In genomic region chr8:117577059-117577458, GRCm38 (mm10) we compare ENCODE assay signal across 16 mouse cellular contexts.
"Had no signal": no experiment of that assay in that cellular context is flagged by ENCODE, and none has a peak within 500 bp of the region (broad histone marks: within the 10 kb centered on the region; RNA-seq: fewer than 3 reads in every experiment).

No protein-coding gene starts in this region.

- DNase-seq: kidney, adult 11 months; kidney, adult 9 months; kidney, postnatal 36 days; left cerebral cortex, postnatal 4 days; lung, postnatal 36 days; right cerebral cortex, adult 18-20 months; right cerebral cortex, postnatal 25 days; thymus, adult 18-20 months; thymus, postnatal 36 days had no signal

- H3K4me3 ChIP-seq: liver, embryonic 12.5 days; lung, embryonic 15.5 days; megakaryocyte, embryonic 14.5 days; midbrain, embryonic 13.5 days; myocyte; neural tube, embryonic 15.5 days had no signal

- ATAC-seq: liver, embryonic 12.5 days; midbrain, embryonic 13.5 days had no signal

- H3K27me3 ChIP-seq: liver, embryonic 12.5 days; lung, embryonic 15.5 days; megakaryocyte, embryonic 14.5 days; midbrain, embryonic 13.5 days; neural tube, embryonic 15.5 days had no signal

- H3K4me1 ChIP-seq: lung, embryonic 15.5 days; midbrain, embryonic 13.5 days; neural tube, embryonic 15.5 days had no signal

- H3K9ac ChIP-seq: liver, embryonic 12.5 days; lung, embryonic 15.5 days; midbrain, embryonic 13.5 days; neural tube, embryonic 15.5 days had no signal

- H3K4me2 ChIP-seq: liver, embryonic 12.5 days; lung, embryonic 15.5 days; midbrain, embryonic 13.5 days; neural tube, embryonic 15.5 days had no signal

- H3K36me3 ChIP-seq: lung, embryonic 15.5 days; midbrain, embryonic 13.5 days; neural tube, embryonic 15.5 days had no signal

- H3K9me3 ChIP-seq: liver, embryonic 12.5 days; lung, embryonic 15.5 days; megakaryocyte, embryonic 14.5 days; midbrain, embryonic 13.5 days; neural tube, embryonic 15.5 days had no signal

- H3K27ac ChIP-seq: kidney, postnatal 0 days; liver, embryonic 12.5 days; lung, embryonic 15.5 days; midbrain, embryonic 13.5 days; neural tube, embryonic 15.5 days had no signal
